Mouse (Mus musculus) olfactory bulb, adult 2 months (tissue): ENCODE data around the gene Sh2d1b2. TPM values are rescaled to one million over a fixed set of nuclear protein-coding genes. Genes with fewer than 3 reads are reported as not detected.

ENCODE experiments used
- H3K27ac ChIP-seq: fragments of 200-500 bp; 2 replicates; pipeline ENCODE4 v1.5.1; 2012; ENCODE audit warnings: low read depth, low read length; ENCODE audit not compliant: insufficient read depth
- H3K4me1 ChIP-seq: fragments of 200-500 bp; 2 replicates; pipeline ENCODE4 v1.6.1; 2012; ENCODE audit warnings: low read length; ENCODE audit not compliant: control insufficient read depth, insufficient read depth
- H3K4me3 ChIP-seq: fragments of 200-500 bp; 2 replicates; pipeline ENCODE4 v1.5.1; 2012; ENCODE audit warnings: mild to moderate bottlenecking, low read depth, low read length, moderate library complexity; ENCODE audit not compliant: insufficient read depth
- CTCF ChIP-seq: fragments of 200-500 bp; IDR thresholded peaks from 2 replicates; pipeline ENCODE4 v1.5.1; 2012; ENCODE audit warnings: low read depth, mild to moderate bottlenecking, low read length, moderate library complexity; ENCODE audit not compliant: insufficient read depth
- POLR2A ChIP-seq: fragments of 200-500 bp; IDR thresholded peaks from 2 replicates; pipeline ENCODE4 v1.6.1; 2012; ENCODE audit warnings: mild to moderate bottlenecking, low read depth, low read length, moderate library complexity; ENCODE audit not compliant: insufficient read depth
- WGBS: fragments of 180-500 bp; shearing (Covaris S2); methylation state at CpG from one replicate; pipeline ENCODE4 v1.1.7; 2018; 5-methylcytosine and 5-hydroxymethylcytosine counted together
- polyA plus RNA-seq: library from polyadenylated mRNA; stranded (reverse); fragments of >200 nt; gene quantifications from 2 replicates; pipeline ENCODE4 v1.2.4, GENCODE M21; 2012; ENCODE audit warnings: low replicate concordance; ENCODE audit not compliant: missing spikeins, insufficient read depth, insufficient read length

Sh2d1b2 gene
- polyA plus RNA-seq, 1 experiment = not detected

GRCm38 (mm10) chr1:170254893-170255559 lies 22.5 kb downstream of the Sh2d1b2 start:
- TF ChIP-seq POLR2A = no peak
- TF ChIP-seq CTCF = no peak
- peak overlapping the region; percentile 78 for H3K4me3 ChIP-seq
- 22% methylated on average over 30 of the region's 30 CpGs for WGBS
- H3K4me1 ChIP-seq = 0 out of 2 replicates have a peak, but pooled peaks cover 3% of the 10 kb centered on the region
- no peak overlapping the region for H3K27ac ChIP-seq

- H3K4me3 ChIP-seq = peak overlapping the region; percentile 78
- WGBS = 12% methylated on average over 32 of the region's 32 CpGs
- TF ChIP-seq CTCF = no peak
- peak; percentile 82 for TF ChIP-seq POLR2A
- 0 out of 2 replicates have a peak, but pooled peaks cover 3% of the 10 kb centered on the region for H3K4me1 ChIP-seq
- no peak overlapping the region for H3K27ac ChIP-seq
These were observed 23.0 kb downstream of the Sh2d1b2 start for GRCm38 (mm10) chr1:170255560-170255910.

- 85% methylated on average over 6 of the region's 6 CpGs for WGBS
These were observed 37.7 kb downstream of the Sh2d1b2 start for GRCm38 (mm10) chr1:170270281-170270680.

GRCm38 (mm10) chr1:170270696-170271095 lies 38.1 kb downstream of the Sh2d1b2 start:
- no peak overlapping the region for H3K4me3 ChIP-seq
- no peaks in the 10 kb centered on the region for H3K4me1 ChIP-seq
- H3K27ac ChIP-seq = no peak overlapping the region
- 94% methylated on average over 4 of the region's 4 CpGs for WGBS
- TF ChIP-seq CTCF (no peak), POLR2A (no peak)

More at GRCm38 (mm10) chr1:170270281-170270680, 37.7 kb downstream of the Sh2d1b2 start:
- TF ChIP-seq CTCF (no peak), POLR2A (no peak)
- Histone ChIP-seq H3K27ac (no peak overlapping the region), H3K4me3 (no peak overlapping the region), H3K4me1 (no peaks in the 10 kb centered on the region)

GRCm38 (mm10) chr1:170273252-170273651 lies 40.7 kb downstream of the Sh2d1b2 start:
- TF ChIP-seq POLR2A (no peak), CTCF (no peak)
- no peak overlapping the region for H3K4me3 ChIP-seq
- no peak overlapping the region for H3K27ac ChIP-seq
- H3K4me1 ChIP-seq = no peaks in the 10 kb centered on the region

- TF ChIP-seq CTCF (no peak), POLR2A (no peak)
- H3K27ac ChIP-seq = no peak within 1 kb of the TSS
- 81% methylated on average over 3 of the region's 3 CpGs for WGBS
- no peaks in the 10 kb centered on the region for H3K4me1 ChIP-seq
- H3K4me3 ChIP-seq = no peak within 1 kb of the TSS
These were observed 44.5 kb downstream of the Sh2d1b2 start, which contains the start of gene Sh2d1b1 for GRCm38 (mm10) chr1:170277016-170277415. Sh2d1b1 (plus strand) TSS chr1:170277320.

- no peak for TF ChIP-seq POLR2A
- Histone ChIP-seq H3K4me3 (no peak overlapping the region), H3K4me1 (no peaks in the 10 kb centered on the region), H3K27ac (no peak overlapping the region)
- WGBS = 82% methylated on average over 4 of the region's 4 CpGs
These were observed 50.0 kb downstream of the Sh2d1b2 start for GRCm38 (mm10) chr1:170282415-170283129.

- TF ChIP-seq POLR2A (no peak), CTCF (no peak)
- H3K4me1 ChIP-seq = 0 out of 2 replicates have a peak, but pooled peaks cover 2% of the 10 kb centered on the region
- no peak overlapping the region for H3K27ac ChIP-seq
- 12% methylated on average over 9 of the region's 9 CpGs for WGBS
- no peak overlapping the region for H3K4me3 ChIP-seq
These were observed 59.8 kb downstream of the Sh2d1b2 start for GRCm38 (mm10) chr1:170292239-170292951.

- 90% methylated on average over 5 of the region's 5 CpGs for WGBS
- no peak overlapping the region for H3K4me3 ChIP-seq
- H3K4me1 ChIP-seq = 0 out of 2 replicates have a peak, but pooled peaks cover 2% of the 10 kb centered on the region
- TF ChIP-seq POLR2A (no peak), CTCF (no peak)
- H3K27ac ChIP-seq = no peak overlapping the region
These were observed 60.7 kb downstream of the Sh2d1b2 start for GRCm38 (mm10) chr1:170293257-170293656.
